Mouse (Mus musculus) gastrocnemius, adult 2 months (tissue): ENCODE measurements around the gene Sh2b1. TPM values are rescaled to one million over a fixed set of nuclear protein-coding genes. Genes with fewer than 3 reads are reported as not detected.
A peak's percentile ranks its signal among the peaks of the same experiment; 100 is the strongest.

ENCODE experiments used
- DNase-seq: peaks from one replicate; pipeline ENCODE4 v3.0.0; 2022
- H3K27ac ChIP-seq: fragments of 200-600 bp; 2 replicates; pipeline ENCODE4 v1.8.1; 2022; ENCODE audit warnings: mild to moderate bottlenecking
- H3K4me3 ChIP-seq: fragments of 200-600 bp; 2 replicates; pipeline ENCODE4 v1.8.1; 2022; ENCODE audit warnings: mild to moderate bottlenecking, moderate library complexity
- CTCF ChIP-seq: fragments of 200-600 bp; IDR thresholded peaks from 2 replicates; pipeline ENCODE4 v1.8.1; 2022; ENCODE audit warnings: antibody characterized with exemption, mild to moderate bottlenecking, moderate library complexity
- intact Hi-C: fragments of 180-260 bp; cut with DNase I; formaldehyde crosslinking; loops from one replicate; pipeline ENCODE4 v1.15.1; 2025
- long read RNA-seq, 2 experiments: library from polyadenylated mRNA; stranded (forward); transcript quantifications; one replicate each; pipeline ENCODE4 v2.0.0; 2021
- total RNA-seq, 2 experiments: library from RNA; stranded (reverse); gene quantifications; 2 replicates each; pipeline ENCODE4 v1.2.3; 2021

The Sh2b1 gene
- 10 to 100 TPM; 43.0 to 48.1 TPM for total RNA-seq
- long read RNA-seq, experiment 1, transcript Sh2b1-201 (10 exons, 3,393 nt) = major isoform, 8 of 78 reads
- long read RNA-seq, experiment 1, partial matches to known transcripts = 18 of 78 reads
- long read RNA-seq, experiment 1, other reads (novel, unspliced or antisense) = 46 of 78 reads
- long read RNA-seq, experiment 2, transcript Sh2b1-202 (10 exons, 3,366 nt) = major isoform, 5 of 77 reads
- long read RNA-seq, experiment 2, partial matches to known transcripts = 20 of 77 reads
- long read RNA-seq, experiment 2, other reads (novel, unspliced or antisense) = 47 of 77 reads

DNA sequence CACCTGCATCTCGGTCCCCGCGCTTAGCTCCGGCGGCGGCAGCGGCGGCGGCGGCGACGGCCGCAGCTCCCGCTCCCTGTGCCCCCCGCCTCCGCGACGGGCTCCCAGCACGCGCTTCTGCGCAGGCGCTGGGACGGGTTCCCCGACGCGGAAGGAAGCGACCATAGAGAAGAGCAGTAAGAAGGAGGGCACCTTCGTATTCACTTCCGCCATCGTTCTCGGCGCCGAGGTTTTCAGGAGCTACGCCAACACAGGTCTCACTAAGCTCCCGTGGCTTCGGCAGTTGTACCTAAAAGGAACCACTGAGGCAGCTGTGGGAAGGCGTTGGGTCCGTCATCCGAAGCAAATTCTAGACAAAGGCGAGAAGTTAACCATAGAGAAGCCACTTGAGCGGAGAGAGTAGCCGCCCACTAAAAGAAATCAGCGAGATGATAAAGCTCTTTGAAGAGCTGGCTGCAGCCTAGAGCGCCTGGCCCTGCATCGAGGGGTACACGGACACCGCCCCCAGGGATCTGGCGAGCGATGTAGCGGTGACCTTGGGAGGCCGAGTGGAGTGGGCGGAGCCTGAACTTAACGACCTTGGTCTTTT, at the start of gene Sh2b1:
Gene Sh2b1 (minus strand): TSS at position 432 of the 589 bp plus-strand sequence.
- intact Hi-C loops = loop anchor here (5.0 to 10.0 kb wide), 2 partner anchors 43 to 300 kb away; partner anchors contain the start of gene Ypel3
- peak; percentile 92 for DNase-seq
- Histone ChIP-seq H3K27ac (peak within 1 kb of the TSS; percentile 99), H3K4me3 (peak within 1 kb of the TSS; percentile 87)
- TF ChIP-seq CTCF = peak; percentile 43

DNA sequence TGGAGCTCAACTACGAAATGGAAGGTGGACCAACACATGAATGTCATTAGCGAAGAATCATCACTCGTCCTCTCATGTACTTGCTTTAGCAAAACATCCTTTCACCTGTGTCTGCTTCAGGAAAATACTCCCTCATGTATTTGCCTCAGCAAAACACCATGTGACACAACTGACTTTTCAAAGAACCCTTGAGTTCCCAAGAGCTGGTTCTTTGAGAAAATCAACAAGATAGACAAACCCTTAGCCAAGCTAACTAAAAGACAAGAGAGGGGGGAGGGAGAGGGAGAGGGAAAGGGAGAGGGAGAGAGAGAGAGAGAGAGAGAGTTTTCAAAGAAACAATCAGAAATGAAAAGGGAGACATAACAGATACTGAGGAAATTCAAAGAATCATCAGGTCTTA, 48.1 kb upstream of the Sh2b1 start:
- no peak for DNase-seq
- no peak overlapping the region for H3K27ac ChIP-seq
- no peak for TF ChIP-seq CTCF
- intact Hi-C loops = no loop called here
- H3K4me3 ChIP-seq = no peak overlapping the region

DNA sequence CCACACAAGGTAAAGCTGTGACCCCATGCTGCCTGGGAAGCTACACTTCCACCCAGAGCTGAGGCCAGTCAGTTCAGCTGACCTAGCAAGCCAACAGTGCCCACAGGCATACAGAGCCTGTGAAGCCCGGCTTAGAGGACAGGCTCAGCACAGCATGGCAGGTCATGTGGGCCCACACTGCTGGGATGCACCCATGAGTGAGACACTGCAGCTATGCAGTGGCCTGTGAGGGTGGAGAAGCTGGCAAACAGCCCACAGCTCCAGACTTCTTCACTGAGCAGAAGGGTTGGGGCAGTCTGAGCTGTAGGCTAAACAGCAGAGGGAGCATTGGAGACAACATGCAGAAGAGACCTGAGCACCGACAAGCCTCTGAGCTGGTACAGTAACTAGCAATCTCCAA, 44.3 kb upstream of the Sh2b1 start:
- no peak overlapping the region for H3K27ac ChIP-seq
- intact Hi-C loops = no loop called here
- no peak overlapping the region for H3K4me3 ChIP-seq
- TF ChIP-seq CTCF = no peak
- DNase-seq = peak; percentile 41

DNA sequence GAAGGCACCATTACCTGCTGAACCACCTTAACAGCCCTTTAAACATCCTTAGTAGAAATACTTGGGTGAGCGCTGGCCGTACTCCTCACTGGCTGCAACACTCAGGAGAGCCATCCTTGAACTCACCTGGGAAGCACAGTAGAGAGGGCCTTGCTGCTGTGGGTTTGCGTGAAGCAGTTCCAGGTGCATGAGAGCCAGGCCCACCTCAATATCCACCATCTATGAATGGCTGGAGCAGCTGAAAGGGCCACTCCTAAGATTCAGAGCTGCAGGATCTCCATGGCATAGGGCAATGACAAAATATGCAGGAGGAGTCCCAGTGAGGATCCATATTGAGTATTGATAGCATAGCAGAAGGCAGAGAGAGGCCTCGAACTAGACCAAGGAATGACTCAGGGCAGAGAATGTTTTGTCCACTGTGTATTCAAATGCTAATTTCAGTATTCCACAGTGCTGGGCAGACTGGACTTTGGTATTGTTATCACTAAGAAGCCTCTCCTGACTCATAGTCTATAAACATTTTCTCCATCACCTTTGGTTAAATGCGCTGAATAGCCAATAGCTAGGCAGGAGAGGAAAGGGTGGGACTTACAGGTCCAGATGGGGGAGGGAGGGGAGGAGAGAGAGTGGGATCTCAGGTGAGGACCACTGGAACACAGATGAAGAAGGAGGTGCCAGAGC, 43.2 kb upstream of the Sh2b1 start:
- intact Hi-C loops = no loop called here
- DNase-seq = no peak
- Histone ChIP-seq H3K27ac (no peak overlapping the region), H3K4me3 (no peak overlapping the region)
- no peak for TF ChIP-seq CTCF

DNA sequence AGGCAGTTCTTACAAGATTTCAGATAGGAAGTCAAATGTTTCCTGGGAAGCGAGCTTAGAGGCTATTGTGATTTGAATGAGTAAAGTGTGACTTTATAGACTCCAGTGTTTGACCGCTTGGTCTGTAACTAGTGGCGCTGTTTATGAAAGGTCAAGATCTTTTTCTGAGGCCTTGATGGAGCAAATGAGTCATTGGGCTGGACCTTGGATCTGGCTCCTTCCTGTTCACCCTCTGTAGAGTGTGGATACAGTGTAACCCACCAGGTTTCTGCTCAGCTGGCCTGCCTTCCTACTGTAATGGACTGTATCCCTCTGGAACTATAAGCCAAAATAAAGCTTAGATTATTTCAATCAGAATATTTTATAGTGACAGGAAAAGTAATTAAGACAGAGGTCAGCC, 36.1 kb upstream of the Sh2b1 start:
- TF ChIP-seq CTCF = no peak
- no peak overlapping the region for H3K4me3 ChIP-seq
- no peak for DNase-seq
- H3K27ac ChIP-seq = no peak overlapping the region
- intact Hi-C loops = no loop called here

DNA sequence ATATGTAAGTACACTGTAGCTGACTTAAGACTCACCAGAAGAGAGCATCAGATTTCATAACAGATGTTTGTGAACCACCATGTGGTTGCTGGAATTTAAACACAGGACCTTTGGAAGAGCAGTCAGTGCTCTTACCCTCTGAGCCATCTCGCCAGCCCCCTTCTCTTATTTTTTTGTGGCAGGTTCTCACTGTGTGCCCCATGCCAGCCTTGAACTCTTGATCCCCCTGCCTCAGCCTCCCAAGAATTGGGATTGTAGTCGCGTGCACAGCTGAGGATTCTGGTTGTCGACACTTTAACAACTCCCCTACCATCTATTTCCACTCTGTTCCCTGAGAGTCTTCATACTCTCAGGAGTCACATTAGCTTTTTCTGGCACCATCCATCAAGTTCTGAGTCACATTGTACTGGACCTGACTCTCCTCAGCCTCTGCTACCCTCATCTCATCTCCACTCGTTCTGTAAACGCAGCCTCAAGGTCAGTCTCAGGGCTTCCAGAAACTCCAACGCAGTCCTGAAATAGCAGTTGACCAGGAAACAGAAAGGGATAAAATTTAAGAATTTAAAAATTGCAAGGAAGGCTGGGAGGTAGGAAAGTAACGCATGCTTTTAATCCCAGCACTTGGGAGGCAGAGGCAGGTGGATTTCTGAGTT, 32.0 kb upstream of the Sh2b1 start:
- DNase-seq = no peak
- Histone ChIP-seq H3K27ac (no peak overlapping the region), H3K4me3 (no peak overlapping the region)
- intact Hi-C loops = loop anchor here (10.0 kb wide), 1 partner anchor 188 kb away; the partner anchor contains the start of genes Bola2 and Slx1b
- no peak for TF ChIP-seq CTCF

DNA sequence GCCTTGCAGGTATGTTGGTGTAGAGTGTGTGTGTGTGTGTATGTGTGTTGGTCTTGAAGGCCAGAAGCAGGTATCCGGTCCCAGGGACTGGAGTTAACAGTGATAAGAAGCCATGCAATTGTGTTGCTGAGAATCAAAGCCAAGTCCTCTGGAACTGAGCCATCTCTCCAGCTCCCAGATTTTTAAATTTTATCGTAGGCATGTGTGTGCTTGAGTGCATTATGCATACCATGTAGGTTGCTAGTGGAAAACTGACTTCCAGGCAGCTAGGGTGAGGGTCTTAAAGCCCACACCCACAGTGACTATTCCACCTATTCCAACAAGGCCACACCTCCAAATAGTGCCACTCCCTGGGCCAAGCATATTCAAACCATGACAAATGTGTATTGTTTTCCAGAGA, 29.7 kb upstream of the Sh2b1 start:
- H3K27ac ChIP-seq = no peak overlapping the region
- intact Hi-C loops = loop anchor here (10.0 kb wide), 1 partner anchor 190 kb away; the partner anchor contains the start of genes Bola2 and Slx1b
- no peak overlapping the region for H3K4me3 ChIP-seq
- DNase-seq = no peak
- TF ChIP-seq CTCF = no peak

DNA sequence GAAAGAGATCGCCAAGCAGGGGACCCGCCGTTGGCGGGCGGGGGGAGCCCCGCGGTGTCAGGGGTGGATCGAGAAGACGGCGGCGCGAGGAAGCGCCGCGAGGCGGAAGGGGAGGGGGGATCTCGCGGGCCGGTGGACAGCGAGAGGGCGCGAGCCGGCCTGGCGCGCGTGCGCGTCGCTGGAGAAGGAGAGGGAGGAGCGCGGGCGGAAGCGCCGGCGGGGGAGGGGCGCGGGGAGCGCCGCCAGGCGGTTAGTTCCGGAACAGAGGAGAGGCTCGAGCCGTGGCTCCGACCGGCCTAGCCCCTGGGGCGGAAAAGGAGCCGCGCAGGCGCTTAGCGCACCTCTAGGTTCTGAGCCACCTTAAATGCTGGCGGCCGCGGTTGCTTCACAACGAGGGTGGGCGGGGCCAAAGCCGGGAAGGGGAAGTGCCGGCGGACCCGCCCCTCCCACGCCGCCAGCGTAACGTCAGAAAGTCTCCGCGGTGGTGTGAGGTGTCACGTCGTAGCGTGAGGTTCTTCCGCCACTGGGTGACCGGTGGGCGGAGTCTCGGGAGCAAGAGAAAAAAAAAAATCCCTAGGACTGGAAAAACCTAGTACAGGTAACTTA, 28.2 kb upstream of the Sh2b1 start, which contains the start of gene Atxn2l:
Gene Atxn2l (minus strand): TSS at position 165 of the 606 bp plus-strand sequence.
- intact Hi-C loops = loop anchor here (2.0 to 10.0 kb wide), 2 partner anchors 17 to 191 kb away; partner anchors contain the start of genes Bola2, Slx1b and Tufm
- Histone ChIP-seq H3K27ac (peak within 1 kb of the TSS; percentile 98), H3K4me3 (peak within 1 kb of the TSS; percentile 81)
- DNase-seq = peak; percentile 99
- TF ChIP-seq CTCF = peak; percentile 70

DNA sequence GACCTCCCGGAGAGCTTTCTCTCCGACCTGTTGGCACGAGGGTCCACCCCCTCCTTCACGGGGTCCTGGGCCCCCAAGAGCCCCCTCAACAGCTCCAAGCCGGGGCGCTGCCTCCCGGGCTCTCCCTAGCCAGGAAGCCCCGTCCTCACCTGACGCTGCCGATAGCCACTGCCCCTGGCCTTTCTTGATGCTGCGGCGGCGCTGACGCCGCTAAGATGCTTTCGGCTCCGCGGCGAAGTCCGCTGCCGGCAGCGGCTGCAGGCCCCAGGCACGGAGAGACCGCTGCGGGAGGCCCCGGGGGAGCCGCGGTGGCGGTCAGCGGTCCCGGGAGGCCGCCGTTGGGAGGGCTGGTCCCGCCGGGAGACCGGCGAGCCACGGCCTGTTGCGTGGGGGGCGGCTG, 27.5 kb upstream of the Sh2b1 start:
- intact Hi-C loops = loop anchor here (2.0 to 10.0 kb wide), 2 partner anchors 16 to 192 kb away; partner anchors contain the start of genes Bola2, Slx1b and Tufm
- DNase-seq = no peak
- TF ChIP-seq CTCF = no peak

DNA sequence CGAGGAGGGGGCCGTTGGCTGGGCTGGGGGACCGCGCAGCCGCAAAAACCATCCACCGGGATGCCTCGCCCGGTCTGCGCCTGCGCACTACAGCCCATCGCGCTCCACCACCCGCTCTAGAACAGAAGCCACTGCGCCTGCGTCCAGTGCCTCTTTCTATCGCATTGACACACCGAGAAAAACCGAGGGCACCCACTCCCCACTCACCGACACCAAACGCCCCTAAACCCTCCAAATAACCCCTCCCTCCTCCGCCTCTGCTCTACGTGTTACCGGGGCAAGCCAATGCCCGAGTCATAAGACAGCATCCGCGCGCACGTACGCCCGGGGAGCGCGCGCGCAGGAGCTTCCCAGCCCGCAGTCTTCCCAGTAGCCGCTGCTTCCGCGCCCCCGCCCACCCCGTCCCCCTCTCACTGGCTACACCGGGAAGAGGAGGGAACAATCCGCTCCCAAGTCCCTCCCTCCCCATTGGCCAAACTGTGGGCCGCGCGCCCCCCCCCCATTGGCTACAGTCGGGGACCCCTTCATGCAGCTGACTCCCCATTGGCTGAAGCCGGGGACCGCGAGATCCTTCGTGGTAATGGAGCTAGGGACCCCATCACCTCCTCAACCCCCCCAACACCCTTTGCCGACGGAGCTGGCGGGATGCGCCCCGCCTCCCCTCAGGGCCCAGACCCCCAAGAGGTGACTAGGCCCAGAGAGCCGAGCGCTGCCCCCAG, 27.0 kb upstream of the Sh2b1 start:
- intact Hi-C loops = loop anchor here (2.0 to 10.0 kb wide), 2 partner anchors 15 to 193 kb away; partner anchors contain the start of genes Bola2, Slx1b and Tufm
- H3K27ac ChIP-seq = peak overlapping the region; percentile 98
- TF ChIP-seq CTCF = no peak
- DNase-seq = peak; percentile 94
- H3K4me3 ChIP-seq = peak overlapping the region; percentile 81

More for the DNA sequence above, 27.5 kb upstream of the Sh2b1 start:
- H3K27ac ChIP-seq = peak overlapping the region; percentile 98
- peak overlapping the region; percentile 81 for H3K4me3 ChIP-seq

DNA sequence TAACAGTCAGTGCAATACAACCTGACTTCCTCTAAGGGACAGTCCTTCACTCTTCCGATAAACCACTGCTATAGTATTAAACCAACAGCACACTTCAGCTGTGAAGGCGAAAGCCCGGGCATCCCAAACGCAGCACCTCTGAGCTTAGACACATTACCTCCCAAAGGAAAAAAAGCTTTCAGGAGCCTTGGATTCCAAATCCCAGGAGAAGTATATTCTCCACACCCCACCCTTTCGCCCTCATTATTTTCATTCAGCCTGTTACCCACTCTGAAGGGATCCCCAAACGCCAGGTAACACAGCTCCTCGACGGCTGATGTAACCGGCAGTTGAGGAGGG, 26.4 kb upstream of the Sh2b1 start:
- intact Hi-C loops = loop anchor here (2.0 to 10.0 kb wide), 2 partner anchors 15 to 193 kb away; partner anchors contain the start of genes Bola2, Slx1b and Tufm
- no peak for DNase-seq
- Histone ChIP-seq H3K27ac (peak overlapping the region; percentile 98), H3K4me3 (peak overlapping the region; percentile 81)
- TF ChIP-seq CTCF = no peak

DNA sequence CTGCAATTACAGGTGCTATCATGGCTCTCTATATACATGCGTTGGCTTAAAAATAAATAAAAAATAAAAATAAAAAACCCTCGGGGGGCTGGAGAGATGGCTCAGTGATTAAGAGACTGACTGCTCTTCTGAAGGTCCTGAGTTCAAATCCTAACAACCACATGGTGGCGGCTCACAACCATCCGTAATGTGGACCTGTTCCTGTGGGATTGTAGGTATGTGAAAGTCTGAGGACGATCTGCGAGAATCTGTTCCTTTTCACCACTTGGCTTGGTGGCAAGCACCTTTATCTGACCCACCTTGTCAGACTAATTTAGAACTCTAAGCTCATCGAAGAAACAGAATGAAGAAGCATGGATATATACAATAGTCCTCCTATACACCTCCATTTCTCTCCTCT, 24.2 kb upstream of the Sh2b1 start:
- no peak for TF ChIP-seq CTCF
- Histone ChIP-seq H3K4me3 (no peak overlapping the region), H3K27ac (no peak overlapping the region)
- intact Hi-C loops = no loop called here
- DNase-seq = no peak
